Mouse (Mus musculus): ENCODE results near the gene Ppp6r1.

- TF ChIP-seq CTCF (IDR thresholded peaks at IDR 0.05; ENCODE audit: borderline replicate concordance, extremely low read depth, insufficient read depth, insufficient read length) (no peak), POLR2A (IDR thresholded peaks at IDR 0.05; ENCODE audit: borderline replicate concordance, extremely low read depth, insufficient read depth, insufficient read length, poor library complexity, severe bottlenecking) (no peak)
Observed at GRCm38 (mm10) chr7:4655916-4656315, 2.9 kb downstream of the Ppp6r1 start.

Measured in brain, embryonic 14.5 days (tissue).